Comparison of ENCODE assay signal across 8 mouse cellular contexts in the genomic region with DNA sequence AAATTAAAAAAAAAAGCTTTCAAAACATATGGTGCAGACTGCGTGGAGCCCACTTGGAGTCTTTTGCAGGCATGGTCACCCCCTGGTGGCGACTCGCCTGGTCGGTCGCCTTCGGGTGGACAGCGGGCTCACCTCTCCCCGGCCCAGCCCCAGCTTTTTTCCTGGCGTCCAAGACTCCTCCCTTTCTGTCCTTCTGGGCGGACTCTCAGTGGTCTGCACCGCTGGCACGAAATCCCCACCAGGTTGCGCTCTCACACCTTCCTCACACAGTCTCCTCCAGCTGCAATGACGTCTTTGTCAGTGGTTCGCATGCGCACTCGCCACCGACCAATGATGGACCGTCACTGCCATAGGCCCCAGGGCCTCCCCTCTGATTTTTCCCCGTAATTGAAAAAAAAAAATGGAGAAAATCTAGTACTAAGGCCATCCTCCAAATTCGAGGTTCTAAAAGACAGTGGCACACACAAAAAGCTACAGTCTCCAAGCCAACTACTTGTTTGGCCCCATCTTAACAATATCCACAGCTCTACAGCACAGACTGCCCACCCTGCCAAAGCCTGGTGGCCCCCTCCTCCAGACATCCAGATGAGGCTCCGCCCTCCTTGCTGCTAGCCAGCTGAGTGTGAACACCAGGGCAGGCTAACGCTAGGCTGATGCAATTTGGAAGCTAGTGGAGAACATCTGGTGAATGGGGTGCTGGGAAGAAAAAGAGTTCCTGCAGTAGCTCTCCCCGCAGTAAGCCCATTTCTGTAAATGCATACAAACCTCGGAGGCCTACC.
DNase-seq lines count a peak whose midpoint lies in the region; ATAC-seq lines count a peak whose summit lies in the region.

No protein-coding gene starts in this region.

- no peak overlapping the region; the same call in 1 of the 2 replicates for H3K4me3 ChIP-seq in intestine, embryonic 15.5 days (replicated peaks)

- H3K9ac ChIP-seq in intestine, embryonic 15.5 days = no peak overlapping the region

- H3K36me3 ChIP-seq in intestine, embryonic 15.5 days = no peaks in the 10 kb centered on the region

- 24% methylated on average over 25 of the region's 25 CpGs for WGBS in intestine, embryonic 15.5 days

- H3K27me3 ChIP-seq in intestine, embryonic 15.5 days (replicated peaks) = no peaks in the 10 kb centered on the region

- peak; percentile 79 for DNase-seq in adrenal gland, postnatal 10 days
- DNase-seq in embryo, embryonic 11.5 days (ENCODE audit: low read depth, low spot score) = peak; percentile 74
- DNase-seq in gonadal fat pad, adult 2 months (ENCODE audit: low read depth) = peak; percentile 3
- peak; percentile 38 to 53 for DNase-seq in left cerebral cortex, postnatal 25 days (ENCODE audit: low spot score in 2 of 2)
- peak; percentile 90 for DNase-seq in mesoderm, embryonic 11.5 days (ENCODE audit: low read depth, low spot score)
- peak; percentile 59 for DNase-seq in right cerebral cortex, postnatal 4 days

- H3K27ac ChIP-seq in intestine, embryonic 15.5 days = peak overlapping the region; percentile 60

- H3K4me2 ChIP-seq in intestine, embryonic 15.5 days (replicated peaks) = peak overlapping the region; percentile 49

- ATAC-seq in intestine, embryonic 15.5 days = peak; percentile 98
- ATAC-seq in erythroid progenitor cell, adult 5-6 weeks (replicated peaks; ENCODE audit: low FRiP score, poor library complexity, severe bottlenecking) = no peak

- no peaks in the 10 kb centered on the region for H3K4me1 ChIP-seq in intestine, embryonic 15.5 days (replicated peaks)

- intact Hi-C loops in left cerebral cortex, postnatal 25 days (cut with DNase I) = loop anchor here (10.0 kb wide), 1 partner anchor 242 kb away; no protein-coding TSS in a partner anchor

- H3K9me3 ChIP-seq in intestine, embryonic 15.5 days = no peaks in the 10 kb centered on the region

Comparison
In these comparisons a context has a peak if more than half of its experiments do, and no peak if none do; other contexts are left out.
1. DNase-seq: peak in every context shown above with its lines; median percentile 90 in mesoderm, embryonic 11.5 days; 79 in adrenal gland, postnatal 10 days; 74 in embryo, embryonic 11.5 days; 59 in right cerebral cortex, postnatal 4 days; 46 in left cerebral cortex, postnatal 25 days; 3 in gonadal fat pad, adult 2 months.